Mouse (Mus musculus): ENCODE measurements at regions not wholly inside any gene's neighbourhood (a gene's known extent, or its start where the extent isn't known, plus 50 kb on each side); places are given as distances from the start of the nearest gene placed in this dataset.
"Not testable (repeated sequence)": the region's sequence is repeated elsewhere in the genome, so short reads cannot be mapped to it uniquely, and the experiment has no call there.

DNA sequence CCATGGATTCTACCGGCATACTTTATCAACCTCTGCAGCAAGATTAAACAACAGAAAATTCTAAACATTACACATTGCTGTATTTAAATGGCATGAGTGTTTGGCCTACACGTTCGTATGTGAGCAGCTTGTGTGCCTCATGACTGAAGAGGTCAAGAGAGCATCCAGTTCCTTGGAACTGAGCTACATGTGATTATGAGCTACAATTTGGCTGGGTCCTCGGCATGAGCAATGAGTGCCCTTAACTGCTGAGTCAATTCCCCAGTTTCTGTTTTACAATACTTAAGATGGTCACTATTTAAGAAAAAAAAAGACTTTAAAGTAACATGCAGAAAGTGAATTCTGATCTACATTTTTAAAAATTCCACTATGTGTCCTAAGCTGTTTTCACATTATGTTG, 338.4 kb upstream of the Gpc6 start:
- no peak for DNase-seq (ENCODE audit: low spot score)

DNA sequence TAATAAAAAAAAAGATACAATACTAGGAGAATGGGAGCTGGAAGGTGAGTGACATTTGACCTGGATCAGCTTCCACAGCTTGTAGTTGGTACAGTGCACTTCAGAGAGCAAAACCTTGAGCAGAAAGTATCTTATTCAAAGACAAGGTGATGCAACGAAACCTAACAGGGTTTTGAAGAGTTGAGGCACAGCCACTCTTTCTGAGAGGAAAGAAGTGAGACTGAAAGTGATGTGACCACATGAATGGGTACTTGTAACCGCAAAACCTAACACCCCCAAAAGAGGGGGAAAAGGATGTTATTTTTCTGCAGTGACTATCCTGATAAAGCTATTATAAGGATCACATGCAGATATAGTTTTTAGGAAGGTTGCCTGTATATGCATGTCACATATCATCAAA, 335.6 kb upstream of the Gpc6 start:
- no peak for DNase-seq (ENCODE audit: low spot score)

GRCm38 (mm10) chr14:116590111-116590510, 335.0 kb upstream of the Gpc6 start:
- DNase-seq (ENCODE audit: low spot score) = no peak

DNA sequence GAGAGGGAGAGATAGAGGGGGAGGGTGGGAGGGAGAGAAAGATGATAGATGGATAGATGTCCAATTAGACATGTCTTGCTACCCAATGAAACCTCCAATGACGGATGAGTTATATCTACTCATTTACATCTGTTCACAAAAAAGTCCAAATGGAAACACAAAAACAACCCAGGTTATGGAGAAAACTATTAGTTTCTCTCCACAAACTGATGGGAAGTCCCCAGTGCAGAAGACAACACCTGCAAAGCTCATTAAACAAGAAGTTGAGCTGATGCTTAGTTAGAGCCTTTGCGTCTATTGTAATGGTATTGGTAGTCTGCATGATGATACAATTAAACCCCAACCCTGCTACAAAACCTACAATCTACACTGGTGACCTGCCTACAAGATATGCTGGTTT, 317.0 kb upstream of the Gpc6 start:
- no peak for DNase-seq (ENCODE audit: low spot score)

DNA sequence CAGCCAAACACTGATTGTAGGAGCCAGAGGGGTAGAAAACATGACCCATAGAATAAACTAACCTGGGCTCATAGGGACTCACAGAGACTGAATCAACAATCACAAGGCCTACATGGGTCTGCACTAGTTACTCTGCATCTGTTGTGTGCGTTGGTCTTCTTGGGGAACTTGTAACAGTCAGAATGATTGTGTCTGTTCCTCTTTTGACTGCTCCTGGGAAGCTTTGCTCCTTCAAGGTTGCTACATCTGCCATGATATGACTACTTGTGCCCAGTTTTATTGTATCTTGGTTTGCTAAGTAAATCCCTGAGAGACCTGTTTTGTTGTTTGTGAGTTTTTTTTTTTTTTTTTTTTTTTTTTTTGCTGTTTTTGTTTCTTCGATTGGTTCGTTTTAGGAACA, 313.9 kb upstream of the Gpc6 start:
- DNase-seq (ENCODE audit: low spot score) = no peak

DNA sequence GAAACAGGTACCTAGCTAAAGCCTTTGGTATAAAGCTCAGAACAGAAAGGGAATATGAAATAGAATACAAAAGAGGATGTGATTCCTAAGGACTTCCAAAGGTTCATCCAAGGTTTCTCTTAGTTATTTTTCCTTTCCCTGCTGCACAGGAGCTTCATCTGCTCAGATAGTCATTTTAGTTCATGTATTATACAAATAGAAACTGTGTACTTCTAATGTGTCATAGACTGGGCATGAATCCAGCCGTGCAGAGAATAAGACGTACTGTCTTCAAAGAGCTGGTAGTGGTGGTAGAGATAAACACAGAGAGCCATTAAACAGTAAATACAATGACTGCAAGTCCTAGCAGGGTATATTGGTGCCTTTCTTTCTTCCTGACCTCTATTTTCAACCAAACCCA, 292.9 kb upstream of the Gpc6 start:
- DNase-seq (ENCODE audit: low spot score) = peak; percentile 6

GRCm38 (mm10) chr14:116642091-116642490, 283.0 kb upstream of the Gpc6 start:
- no peak for DNase-seq (ENCODE audit: low spot score)

- DNase-seq (ENCODE audit: low spot score) = no peak
Measured at GRCm38 (mm10) chr14:116651897-116652296, 273.2 kb upstream of the Gpc6 start.

- DNase-seq (ENCODE audit: low spot score) = no peak
Measured at GRCm38 (mm10) chr14:116683909-116684308, 241.2 kb upstream of the Gpc6 start.

DNA sequence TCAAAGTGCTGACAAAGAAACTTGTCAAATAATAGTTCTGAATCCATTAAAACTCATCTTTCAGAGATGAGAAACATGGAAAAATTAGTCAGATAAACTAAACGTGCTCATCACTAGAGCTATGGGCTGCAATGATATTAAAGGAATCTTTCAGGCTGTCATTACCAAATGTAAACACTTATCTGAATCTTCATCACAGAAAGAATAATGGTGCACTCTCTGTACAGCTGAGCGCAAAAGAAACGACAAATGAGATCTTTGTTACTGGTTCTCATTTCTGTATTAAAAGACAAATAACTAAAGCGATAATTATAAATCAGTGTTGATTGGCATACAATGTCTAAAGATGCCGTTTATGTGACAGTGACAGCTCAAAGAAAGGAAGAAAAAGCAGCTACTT, 227.4 kb upstream of the Gpc6 start:
- DNase-seq (ENCODE audit: low spot score) = no peak

DNA sequence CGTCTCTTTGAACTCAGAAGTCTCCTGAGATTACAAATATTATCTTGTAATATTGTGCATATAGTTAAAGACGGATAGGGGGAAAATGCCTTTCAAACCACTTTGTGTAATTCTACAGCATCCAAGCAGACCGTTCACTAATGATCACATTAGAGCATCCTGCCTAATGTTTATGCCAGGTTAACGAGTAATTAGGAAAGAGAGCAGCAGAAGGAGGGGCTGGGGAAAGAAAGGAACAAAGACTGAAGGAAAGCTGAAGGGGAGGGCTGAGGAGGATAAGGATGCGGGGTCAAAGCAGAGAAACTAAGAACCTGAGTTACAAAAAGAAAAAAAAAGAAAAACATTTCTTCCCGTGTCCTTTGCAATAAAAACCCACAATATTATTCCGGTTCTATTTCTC, 226.7 kb upstream of the Gpc6 start:
- DNase-seq (ENCODE audit: low spot score) = no peak

DNA sequence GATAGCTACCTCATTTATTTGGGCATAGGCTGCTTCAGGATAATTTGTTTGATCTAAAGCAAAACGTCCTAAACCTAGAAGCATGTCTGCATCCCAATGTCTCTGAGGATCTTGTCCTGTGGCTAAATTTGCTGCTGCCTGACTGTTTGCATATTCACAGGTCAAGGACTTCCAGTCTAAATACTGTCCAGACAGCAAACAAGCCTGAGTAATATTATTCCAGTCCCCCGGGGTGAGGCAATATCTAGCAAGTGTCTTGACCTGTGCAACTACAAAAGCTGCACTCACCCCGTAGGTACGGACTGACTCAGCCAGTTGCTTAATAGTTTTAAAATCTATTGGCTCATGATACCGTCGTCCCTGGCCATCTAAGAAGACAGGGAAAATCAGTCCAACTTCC, 190.5 kb upstream of the Gpc6 start:
- not testable (repeated sequence) for DNase-seq (ENCODE audit: low spot score)

- no peak for DNase-seq (ENCODE audit: low spot score)
Measured at GRCm38 (mm10) chr14:116754438-116755157, 170.5 kb upstream of the Gpc6 start.

DNA sequence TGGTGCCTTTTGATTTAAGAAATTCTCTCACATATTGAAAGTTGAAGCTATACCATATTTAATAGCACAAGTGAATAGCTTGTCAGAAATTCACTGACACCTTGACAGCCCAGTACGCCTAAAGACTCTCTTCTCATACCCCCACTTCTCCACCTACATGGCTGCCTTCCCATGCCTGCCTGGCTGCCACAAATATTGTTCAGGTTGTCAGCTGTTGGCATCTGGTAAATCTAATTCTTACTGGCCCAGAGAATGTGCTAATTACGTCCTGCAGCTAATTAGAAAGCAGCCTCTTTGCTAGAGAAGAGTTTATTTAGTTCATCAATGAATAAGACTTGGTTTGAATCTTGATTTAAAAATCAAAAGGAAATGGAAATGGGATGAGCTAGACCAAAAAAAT, 163.7 kb upstream of the Gpc6 start:
- no peak for DNase-seq (ENCODE audit: low spot score)

DNA sequence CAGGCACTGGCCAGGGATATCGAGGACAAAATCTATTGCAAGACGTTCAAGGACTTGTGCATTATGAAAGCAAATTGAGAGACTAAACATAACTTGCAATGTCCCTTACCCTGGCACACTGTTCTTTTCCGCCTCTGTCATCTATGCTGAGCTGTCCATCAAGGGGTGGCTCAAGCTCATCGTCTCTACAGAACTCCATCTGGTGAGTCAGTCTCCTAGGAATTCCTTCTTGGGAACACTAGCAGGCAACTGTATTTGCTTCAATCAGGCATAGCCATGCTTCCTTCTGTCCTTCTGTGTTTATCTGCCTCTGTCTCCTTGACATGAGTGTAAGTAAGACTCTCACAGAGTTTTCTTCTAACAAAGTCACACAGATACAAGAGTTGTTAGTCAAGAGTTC, 154.0 kb upstream of the Gpc6 start:
- no peak for DNase-seq (ENCODE audit: low spot score)

DNA sequence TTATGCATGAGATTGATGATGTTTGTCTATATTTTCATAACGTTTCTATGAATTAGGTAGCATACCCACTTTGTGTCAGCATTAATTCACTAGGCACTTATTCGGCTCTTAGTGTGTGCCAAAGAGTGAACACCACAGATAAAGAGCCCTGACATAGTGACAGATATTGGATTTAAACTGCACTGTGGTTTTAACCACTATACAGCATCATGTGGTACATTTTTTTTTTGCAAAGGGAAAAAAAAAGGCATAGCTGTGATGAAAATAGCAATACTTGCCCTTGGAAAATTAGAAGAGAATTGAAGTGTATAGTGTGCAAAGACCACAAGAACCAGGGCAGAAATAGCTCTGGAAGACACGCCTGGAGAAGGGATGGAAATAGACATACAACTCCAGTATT, 153.4 kb upstream of the Gpc6 start:
- no peak for DNase-seq (ENCODE audit: low spot score)

DNA sequence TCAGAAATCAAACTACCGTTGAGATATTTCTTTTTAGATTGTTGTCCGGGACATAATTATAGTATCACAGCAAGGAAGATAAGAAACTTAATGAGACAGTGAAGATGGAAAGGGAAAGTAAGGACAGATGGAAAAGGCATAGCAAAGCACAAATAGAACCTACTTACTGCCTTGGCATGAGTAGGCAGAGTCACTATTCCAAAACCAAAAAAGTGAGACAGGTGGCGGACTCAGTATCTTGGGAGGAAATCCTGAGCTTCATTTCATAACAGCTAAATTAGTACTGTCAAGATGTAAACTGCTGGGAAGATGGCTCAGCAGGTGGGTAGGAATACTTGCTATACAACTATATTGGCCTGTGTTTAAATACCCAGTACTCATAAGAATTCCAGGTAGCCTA, 145.5 kb upstream of the Gpc6 start:
- no peak for DNase-seq (ENCODE audit: low spot score)

DNA sequence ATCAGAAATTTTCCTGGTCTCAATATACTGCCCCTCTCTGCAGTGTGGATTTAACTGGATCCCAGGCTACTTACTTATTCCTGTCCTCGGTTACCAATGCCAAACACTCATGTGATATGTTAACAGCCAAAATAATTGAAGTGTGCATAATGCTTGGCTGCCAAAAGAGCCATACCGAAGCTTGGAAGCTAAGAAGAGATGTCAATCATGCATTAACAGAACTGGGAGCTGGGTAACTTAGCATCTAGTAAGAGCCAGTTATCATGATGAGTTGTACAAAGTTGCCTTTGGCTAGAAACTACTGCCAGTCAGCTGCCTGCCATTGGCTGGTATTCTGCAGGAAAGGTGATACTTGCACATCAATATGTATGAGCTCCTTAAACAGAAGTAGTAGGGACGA, 141.3 kb upstream of the Gpc6 start:
- no peak for DNase-seq (ENCODE audit: low spot score)

GRCm38 (mm10) chr14:116806504-116806903, 118.6 kb upstream of the Gpc6 start:
- no peak for DNase-seq (ENCODE audit: low spot score)

DNA sequence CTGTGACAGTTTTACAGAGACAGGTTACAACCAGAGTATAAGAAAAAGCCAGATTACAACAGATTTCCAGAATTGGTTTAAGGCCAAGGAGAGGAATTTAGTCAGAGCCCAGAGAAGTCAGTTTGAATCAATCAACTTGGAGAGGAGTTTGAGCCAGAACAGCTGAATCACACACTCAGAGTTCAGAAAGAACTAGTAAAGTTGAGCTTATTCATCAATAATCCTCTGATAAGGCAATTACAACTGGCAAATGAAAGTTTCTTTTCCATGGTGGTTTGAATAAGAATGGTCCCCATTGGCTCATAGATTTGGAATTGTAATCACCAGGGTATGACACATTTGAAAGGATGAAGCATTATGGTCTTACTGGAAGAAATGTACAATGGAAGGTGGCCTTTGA, 116.5 kb upstream of the Gpc6 start:
- DNase-seq (ENCODE audit: low spot score) = no peak

GRCm38 (mm10) chr14:116810661-116811345, 114.3 kb upstream of the Gpc6 start:
- DNase-seq (ENCODE audit: low spot score) = no peak

GRCm38 (mm10) chr14:116837235-116837634, 87.9 kb upstream of the Gpc6 start:
- DNase-seq (ENCODE audit: low spot score) = no peak

DNA sequence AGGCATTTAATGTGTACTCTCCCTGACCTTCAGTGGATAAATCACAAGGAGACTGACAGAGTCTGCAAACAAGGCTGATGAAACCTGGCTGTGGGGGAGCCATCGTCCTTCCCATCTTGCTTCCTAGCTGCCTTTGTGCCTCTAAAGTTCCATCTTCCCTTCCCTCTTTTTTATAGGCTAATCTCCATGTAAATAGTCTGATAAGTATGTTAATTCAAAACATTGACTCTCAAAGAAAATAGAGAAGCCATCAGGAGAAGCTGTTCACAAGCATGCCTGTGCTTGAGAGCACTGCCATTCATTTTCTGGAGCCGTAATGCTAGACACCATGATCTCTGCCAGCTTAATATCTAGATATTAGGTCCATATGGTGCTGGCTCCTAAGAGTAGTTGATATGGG, 55.7 kb upstream of the Gpc6 start:
- no peak for DNase-seq (ENCODE audit: low spot score)

DNA sequence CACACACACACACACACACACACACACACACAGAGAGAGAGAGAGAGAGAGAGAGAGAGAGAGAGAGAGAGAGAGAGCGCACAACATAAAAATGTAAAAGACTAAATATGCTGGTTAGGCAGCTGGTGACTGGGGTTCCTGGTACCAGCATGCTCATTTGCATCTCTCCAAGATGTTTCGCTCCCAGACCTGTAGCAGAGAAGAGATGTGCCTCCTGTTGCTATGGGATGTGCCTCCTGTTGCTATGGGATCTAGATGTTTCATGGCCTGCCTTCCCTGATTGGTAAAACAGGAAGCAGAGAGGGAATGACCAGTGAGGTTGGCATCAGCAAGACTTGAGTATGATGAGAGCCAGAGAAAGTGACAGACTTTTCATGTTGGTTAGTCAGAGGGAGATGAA, 55.1 kb upstream of the Gpc6 start:
- DNase-seq (ENCODE audit: low spot score) = no peak
